Mouse (Mus musculus): ENCODE measurements around the gene Atox1.

GRCm38 (mm10) chr11:55410502-55410901 lies 50.5 kb downstream of the Atox1 start:
- TF ChIP-seq POLR2A (IDR thresholded peaks at IDR 0.05; ENCODE audit: low read depth, low read length) (no peak), CTCF (IDR thresholded peaks at IDR 0.05; ENCODE audit: extremely low read depth, insufficient read length, insufficient replicate concordance, low read depth, low read length) (no peak)
